Mouse (Mus musculus) neutrophil, adult 65 days (primary cell): Measurements from ENCODE around the gene Parn. TPM values are rescaled to one million over a fixed set of nuclear protein-coding genes. Genes with fewer than 3 reads are reported as not detected.

Experiments used
- total RNA-seq: library from RNA; stranded (reverse); gene quantifications from 2 replicates; pipeline ENCODE4 v1.2.4, GENCODE M21; 2023

Gene Parn
- total RNA-seq, result 8.3 and 9.4 TPM in 2 replicates

GRCm38 (mm10) chr16:13667878-13668343, at the start of gene Parn:
Gene Parn, minus strand, starts transcription at chr16:13668170.

GRCm38 (mm10) chr16:13671685-13672385, 3.9 kb upstream of the Parn start, which contains the start of the genes Bfar and 3110001I22Rik:
Gene Bfar, plus strand, starts transcription at chr16:13671858.
Gene 3110001I22Rik, plus strand, starts transcription at chr16:13671929.

Other genes starting within 250 kb of the Parn start
- 21.2 and 31.3 TPM in 2 replicates for gene Bfar, start 3.7 kb upstream of the Parn start, total RNA-seq
- gene 3110001I22Rik, start 3.8 kb upstream of the Parn start, total RNA-seq, result 12.8 and 16.8 TPM in 2 replicates
- gene Pla2g10, start 62.8 kb upstream of the Parn start, total RNA-seq, result not detected in 2 replicates
- gene Rrn3, start 112.5 kb upstream of the Parn start, total RNA-seq, result 7.7 and 8.2 TPM in 2 replicates
- gene Ntan1, start 150.7 kb upstream of the Parn start, total RNA-seq, result 30.4 and 34.8 TPM in 2 replicates
- gene Pdxdc1, start 235.0 kb upstream of the Parn start, total RNA-seq, result 35.9 and 68.0 TPM in 2 replicates
- gene Mpv17l, start 235.0 kb upstream of the Parn start, total RNA-seq, result 1.2 and 1.3 TPM in 2 replicates